Mouse (Mus musculus) kidney, adult 2 months (tissue): Measurements from ENCODE around the gene Actn1. TPM values are rescaled to one million over a fixed set of nuclear protein-coding genes. Genes with fewer than 3 reads are reported as not detected.
A peak's percentile ranks its signal among the peaks of the same experiment; 100 is the strongest.

Source experiments
- DNase-seq: peaks from one replicate; pipeline ENCODE4 v3.0.0; 2021
- H3K27ac ChIP-seq: fragments of 200-500 bp; 2 replicates; pipeline ENCODE4 v1.5.1; 2012; ENCODE audit warnings: low read depth, low read length, control low read depth, inconsistent platforms; ENCODE audit not compliant: insufficient read depth
- H3K27me3 ChIP-seq: fragments of 200-500 bp; replicated peaks from 2 replicates; pipeline ENCODE4 v1.6.1; 2012; ENCODE audit warnings: mild to moderate bottlenecking, moderate library complexity, low read length, inconsistent platforms; ENCODE audit not compliant: control insufficient read depth, insufficient read depth
- H3K36me3 ChIP-seq: fragments of 200-500 bp; 2 replicates; pipeline ENCODE4 v1.6.1; 2012; ENCODE audit warnings: mild to moderate bottlenecking, moderate library complexity, low read length, inconsistent platforms; ENCODE audit not compliant: control insufficient read depth, insufficient read depth
- H3K4me1 ChIP-seq: fragments of 200-500 bp; 2 replicates; pipeline ENCODE4 v1.6.1; 2011; ENCODE audit warnings: low read length; ENCODE audit not compliant: control insufficient read depth, insufficient read depth
- H3K4me3 ChIP-seq: fragments of 200-500 bp; 2 replicates; pipeline ENCODE4 v1.5.1; 2011; ENCODE audit warnings: mild to moderate bottlenecking, low read depth, low read length, control low read depth; ENCODE audit not compliant: insufficient read depth
- CTCF ChIP-seq: fragments of 200-500 bp; conservative IDR thresholded peaks from 2 replicates; pipeline ENCODE4 v1.5.1; 2011; ENCODE audit warnings: low read depth, mild to moderate bottlenecking, control low read depth, low read length, moderate library complexity, mixed read lengths; ENCODE audit not compliant: insufficient read depth, insufficient read length
- POLR2A ChIP-seq: fragments of 200-500 bp; IDR thresholded peaks from one replicate; pipeline ENCODE4 v1.6.1; 2011; ENCODE audit warnings: low read depth, low read length, control low read depth
- WGBS: fragments of 180-500 bp; shearing (Covaris S2); methylation state at CpG from one replicate; pipeline ENCODE4 v1.1.7; 2018; 5-methylcytosine and 5-hydroxymethylcytosine counted together
- polyA plus RNA-seq: library from polyadenylated mRNA; depleted of rRNA; stranded (reverse); fragments of >200 nt; gene quantifications from 2 replicates; pipeline ENCODE4 v1.2.3, GENCODE M21; 2012

The Actn1 gene
- polyA plus RNA-seq, 1 experiment, result 31.3 TPM

DNA sequence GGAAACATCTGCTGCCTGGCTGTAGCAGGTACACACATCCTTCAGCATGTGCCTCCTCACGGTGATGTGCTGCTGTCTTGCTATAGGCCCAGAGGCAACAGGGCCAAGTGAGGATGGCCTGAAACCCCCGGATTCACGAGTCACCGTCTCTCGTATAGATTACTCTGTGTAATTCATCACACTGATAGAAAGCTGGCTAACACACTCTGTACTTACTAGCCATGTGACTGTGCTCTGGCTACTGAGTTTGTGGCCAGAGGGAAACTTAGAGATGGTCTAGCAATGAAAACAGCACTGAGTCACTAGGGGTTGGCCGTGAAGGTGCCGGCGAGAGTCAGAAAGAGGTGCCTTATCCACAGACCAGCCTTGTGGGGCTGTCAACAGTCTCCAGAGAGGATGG lies 95.6 kb downstream of the Actn1 start:
- no peak for TF ChIP-seq POLR2A
- TF ChIP-seq CTCF, result no peak
- Histone ChIP-seq H3K27ac (no peak overlapping the region), H3K4me3 (no peak overlapping the region), H3K27me3 (no peaks in the 10 kb centered on the region), H3K36me3 (no peaks in the 10 kb centered on the region), H3K4me1 (no peaks in the 10 kb centered on the region; the same call in 1 of the 2 replicates)
- 94% methylated on average over 8 of the region's 8 CpGs for WGBS
- no peak for DNase-seq

DNA sequence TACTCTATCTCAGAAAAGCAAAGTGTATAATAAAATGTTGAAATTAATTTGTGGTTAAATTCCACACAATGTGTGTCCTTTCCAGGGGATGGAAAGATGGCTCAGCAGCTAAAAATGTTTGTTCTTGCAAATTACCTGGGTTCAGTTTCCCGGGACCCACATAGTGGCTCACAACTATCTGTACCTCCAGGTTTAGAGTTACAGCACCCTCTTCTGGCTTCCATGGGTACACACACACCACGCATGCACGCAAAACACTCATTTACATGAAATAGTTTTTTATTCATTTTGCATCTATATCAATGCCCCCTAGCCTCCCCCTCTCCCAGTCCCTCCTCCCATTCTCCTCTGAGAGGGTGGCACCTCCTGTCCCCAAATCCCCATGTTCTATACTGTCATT lies 97.7 kb downstream of the Actn1 start:
- Histone ChIP-seq H3K27ac (no peak overlapping the region), H3K36me3 (no peaks in the 10 kb centered on the region), H3K4me1 (no peaks in the 10 kb centered on the region), H3K4me3 (no peak overlapping the region), H3K27me3 (no peaks in the 10 kb centered on the region)
- WGBS, result 88% methylated on average over 3 of the region's 3 CpGs
- no peak for TF ChIP-seq POLR2A
- TF ChIP-seq CTCF, result 0 out of 2 replicates have a peak, but pooled peaks have one; percentile 19
- no peak for DNase-seq

DNA sequence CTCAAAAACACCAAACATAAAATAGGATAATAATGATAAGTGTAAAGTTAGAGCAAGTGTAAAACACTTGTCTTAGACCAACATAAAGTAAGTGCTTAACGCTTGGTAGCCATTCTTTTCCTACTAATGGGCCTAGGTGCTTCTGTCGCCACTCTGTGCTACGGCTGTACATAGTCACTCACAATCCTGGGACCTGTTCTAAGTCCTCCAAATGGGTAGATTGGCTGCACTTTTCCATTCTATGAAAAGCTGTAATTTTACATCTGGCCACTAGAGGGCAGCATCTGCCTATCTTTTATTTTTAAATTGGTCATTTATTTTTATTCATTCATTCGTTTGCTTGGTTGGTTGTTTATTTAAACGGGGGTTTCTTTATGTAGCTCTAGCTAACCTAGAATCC lies 102.5 kb downstream of the Actn1 start:
- Histone ChIP-seq H3K4me1 (no peaks in the 10 kb centered on the region), H3K27me3 (no peaks in the 10 kb centered on the region), H3K27ac (no peak overlapping the region), H3K4me3 (no peak overlapping the region), H3K36me3 (no peaks in the 10 kb centered on the region)
- WGBS, result 3% methylated on average over 5 of the region's 5 CpGs
- DNase-seq, result peak; percentile 41
- TF ChIP-seq CTCF, result peak; percentile 24; the same call in 1 of the 2 replicates
- TF ChIP-seq POLR2A, result no peak

DNA sequence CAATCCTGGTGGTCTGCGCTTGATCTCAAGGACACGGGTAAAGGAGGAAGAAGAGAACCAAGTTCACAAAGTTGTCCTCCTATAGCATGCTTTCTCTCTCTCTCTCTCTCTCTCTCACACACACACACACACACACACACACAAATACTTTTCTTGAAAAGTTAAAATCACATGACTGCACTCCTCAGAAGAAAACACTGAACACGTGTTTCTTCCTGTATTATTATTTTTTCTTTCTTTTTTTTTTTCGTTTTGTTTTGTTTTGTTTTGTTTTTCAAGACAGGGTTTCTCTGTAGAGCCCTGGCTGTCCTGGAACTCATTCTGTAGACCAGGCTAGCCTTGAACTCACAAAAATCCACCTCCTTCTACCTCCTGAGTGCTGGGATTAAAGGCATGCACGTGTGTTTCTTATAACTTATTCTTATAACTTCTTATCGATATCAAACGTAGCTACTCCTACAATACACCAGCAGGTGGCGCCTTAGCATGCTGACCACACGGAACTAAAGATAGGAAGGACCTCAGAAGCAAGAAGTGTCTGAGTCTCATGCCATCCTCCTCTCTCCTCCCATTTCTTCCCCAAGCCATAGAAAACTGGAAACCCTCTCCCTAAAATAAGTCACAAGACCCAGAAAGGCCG lies 106.4 kb downstream of the Actn1 start:
- TF ChIP-seq POLR2A (no peak), CTCF (peak; percentile 73)
- Histone ChIP-seq H3K27me3 (no peaks in the 10 kb centered on the region), H3K4me3 (no peak overlapping the region), H3K27ac (no peak overlapping the region), H3K4me1 (0 out of 2 replicates have a peak, but pooled peaks cover 2% of the 10 kb centered on the region), H3K36me3 (no peaks in the 10 kb centered on the region)
- WGBS, result 32% methylated on average over 10 of the region's 10 CpGs
- DNase-seq, result peak; percentile 59

DNA sequence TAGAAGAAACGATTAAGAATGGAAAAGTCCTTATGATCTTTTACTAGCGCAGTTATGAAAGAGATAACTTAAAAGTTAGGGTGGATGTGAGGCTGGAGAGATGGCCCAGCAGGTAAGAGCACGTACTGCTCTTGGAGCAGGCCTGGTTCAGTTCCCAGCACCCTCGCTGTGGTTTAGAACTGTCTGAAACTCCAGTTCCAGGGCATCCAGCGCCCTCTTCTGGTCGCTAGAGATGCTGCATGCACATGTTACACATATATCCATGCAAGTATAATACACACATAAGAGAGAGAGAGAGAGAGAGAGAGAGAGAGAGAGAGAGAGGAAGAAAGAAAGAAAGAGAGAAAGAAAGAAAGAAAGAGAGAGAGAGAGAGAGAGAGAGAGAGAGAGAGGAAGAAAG lies 107.1 kb downstream of the Actn1 start:
- Histone ChIP-seq H3K27ac (no peak overlapping the region), H3K27me3 (no peaks in the 10 kb centered on the region), H3K36me3 (no peaks in the 10 kb centered on the region), H3K4me1 (0 out of 2 replicates have a peak, but pooled peaks cover 2% of the 10 kb centered on the region), H3K4me3 (no peak overlapping the region)
- WGBS, result 85% methylated on average over 6 of the region's 6 CpGs
- no peak for DNase-seq
- TF ChIP-seq CTCF, result peak; percentile 15; the same call in 1 of the 2 replicates
- no peak for TF ChIP-seq POLR2A

DNA sequence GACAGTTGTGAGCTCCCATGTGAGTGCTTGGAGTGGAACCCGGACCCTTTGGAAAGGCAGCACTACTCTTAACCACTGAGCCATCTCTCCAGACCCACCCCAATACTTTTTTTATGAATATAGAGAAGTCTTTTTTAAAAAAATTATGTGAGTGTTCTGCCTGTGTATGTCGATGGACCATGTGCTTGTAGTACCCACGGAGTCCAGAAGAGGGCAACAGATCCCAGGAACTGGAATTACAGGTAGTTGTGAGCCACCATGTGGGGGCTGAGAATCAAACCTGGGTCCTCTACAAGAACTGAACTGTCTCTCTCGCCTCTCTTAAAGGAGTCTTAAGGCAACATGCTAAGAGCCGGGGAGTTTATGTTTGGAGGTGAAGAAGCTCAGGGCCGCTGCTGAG lies 108.3 kb downstream of the Actn1 start:
- Histone ChIP-seq H3K4me1 (0 out of 2 replicates have a peak, but pooled peaks cover 2% of the 10 kb centered on the region), H3K36me3 (no peaks in the 10 kb centered on the region), H3K27ac (no peak overlapping the region), H3K4me3 (no peak overlapping the region), H3K27me3 (no peaks in the 10 kb centered on the region)
- no peak for DNase-seq
- TF ChIP-seq POLR2A (no peak), CTCF (0 out of 2 replicates have a peak, but pooled peaks have one; percentile 22)
- WGBS, result 91% methylated on average over 6 of the region's 6 CpGs

DNA sequence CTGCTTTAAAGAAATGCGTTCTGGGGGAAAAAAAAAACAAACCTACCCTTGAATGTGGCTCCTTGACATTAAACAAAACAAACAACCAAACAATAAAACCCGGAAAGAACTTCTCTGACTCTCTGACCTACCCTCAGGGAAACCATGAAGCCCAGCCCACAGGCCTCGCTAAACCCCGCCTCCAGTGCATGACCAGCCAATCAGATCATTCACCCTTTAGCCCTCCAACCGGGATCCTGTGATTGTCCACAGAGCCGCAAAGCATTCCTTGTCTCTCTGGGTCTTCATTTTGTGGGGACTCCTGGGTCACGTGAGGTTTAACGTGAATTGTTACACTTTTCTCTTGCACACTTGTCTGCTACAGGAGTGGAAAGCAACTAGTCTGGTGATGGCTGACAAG lies 109.5 kb downstream of the Actn1 start:
- Histone ChIP-seq H3K36me3 (no peaks in the 10 kb centered on the region), H3K4me3 (no peak overlapping the region; the same call in 1 of the 2 replicates), H3K4me1 (0 out of 2 replicates have a peak, but pooled peaks cover 2% of the 10 kb centered on the region), H3K27ac (no peak overlapping the region), H3K27me3 (no peaks in the 10 kb centered on the region)
- WGBS, result 39% methylated on average over 8 of the region's 8 CpGs
- peak; percentile 63 for DNase-seq
- TF ChIP-seq CTCF, result no peak
- no peak for TF ChIP-seq POLR2A
